Mouse (Mus musculus): ENCODE results near the gene Ano5.

GRCm38 (mm10) chr7:51632543-51633229 is 121.9 kb downstream of the Ano5 start:
- no peak for TF ChIP-seq POLR2A (IDR thresholded peaks at IDR 0.05; ENCODE audit: borderline replicate concordance, insufficient read depth, low read length)
- TF ChIP-seq CTCF (IDR thresholded peaks at IDR 0.05; ENCODE audit: borderline replicate concordance, insufficient read depth, low read depth, low read length): no peak

All from cerebellum, adult 2 months (tissue).